Mouse (Mus musculus): ENCODE data around the gene Sh3bp5. TPM values are rescaled to one million over a fixed set of nuclear protein-coding genes. Genes with fewer than 3 reads are reported as not detected.

Gene Sh3bp5
- total RNA-seq, 2 experiments from 2014 or later, result 157 to 168 TPM

- DNase-seq, result no peak
Measured at GRCm38 (mm10) chr14:31408666-31409065, 27.2 kb downstream of the Sh3bp5 start.

- no peak for DNase-seq
Measured at GRCm38 (mm10) chr14:31407911-31408604, 27.8 kb downstream of the Sh3bp5 start.

DNA sequence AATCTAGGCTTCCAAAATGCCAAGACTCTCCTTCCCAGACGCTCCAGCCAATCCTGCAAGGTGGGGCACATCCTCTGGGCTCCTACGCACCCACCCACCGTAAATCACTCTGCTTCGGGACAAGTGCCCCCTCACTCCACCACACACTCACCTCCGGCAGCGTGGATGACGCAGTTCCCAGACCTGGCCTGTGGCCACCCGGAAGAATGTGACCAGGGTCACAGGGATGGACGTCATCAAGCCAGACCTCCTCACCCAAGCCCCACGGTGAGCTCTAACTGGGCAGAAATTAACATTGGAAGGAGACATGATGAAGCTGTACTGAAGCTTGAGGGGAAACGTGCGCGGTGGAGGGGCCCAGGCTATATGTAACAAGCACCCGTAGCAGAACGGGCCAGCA lies 28.7 kb downstream of the Sh3bp5 start:
- DNase-seq, result no peak

- no peak for DNase-seq
Measured at GRCm38 (mm10) chr14:31406154-31406810, 29.6 kb downstream of the Sh3bp5 start.

GRCm38 (mm10) chr14:31405652-31406051 lies 30.2 kb downstream of the Sh3bp5 start:
- no peak for DNase-seq

- DNase-seq, result no peak
Measured at GRCm38 (mm10) chr14:31404663-31405062, 31.2 kb downstream of the Sh3bp5 start.

- no peak for DNase-seq
Measured at GRCm38 (mm10) chr14:31403995-31404394, 31.9 kb downstream of the Sh3bp5 start.

- DNase-seq, result no peak
Measured at GRCm38 (mm10) chr14:31403556-31403955, 32.3 kb downstream of the Sh3bp5 start.

DNA sequence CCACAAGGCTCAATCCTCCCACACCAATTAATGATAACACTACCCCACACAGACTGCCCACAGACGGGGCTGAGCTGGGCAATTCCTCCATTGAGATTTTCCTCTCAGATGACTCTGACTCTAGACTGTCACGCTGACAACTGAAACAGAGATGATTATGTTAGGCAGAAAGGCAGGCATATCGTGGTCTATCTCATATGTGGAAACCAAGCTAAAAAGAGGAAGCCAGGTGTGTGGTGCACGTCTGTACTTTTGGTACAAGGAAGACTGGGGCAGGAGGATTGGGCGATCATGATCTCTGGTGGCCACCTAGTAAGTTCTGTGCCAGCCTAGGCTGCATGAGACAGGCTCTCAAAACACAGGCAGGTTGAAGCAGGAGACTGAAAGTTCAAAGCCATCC lies 33.2 kb downstream of the Sh3bp5 start:
- no peak for DNase-seq

DNA sequence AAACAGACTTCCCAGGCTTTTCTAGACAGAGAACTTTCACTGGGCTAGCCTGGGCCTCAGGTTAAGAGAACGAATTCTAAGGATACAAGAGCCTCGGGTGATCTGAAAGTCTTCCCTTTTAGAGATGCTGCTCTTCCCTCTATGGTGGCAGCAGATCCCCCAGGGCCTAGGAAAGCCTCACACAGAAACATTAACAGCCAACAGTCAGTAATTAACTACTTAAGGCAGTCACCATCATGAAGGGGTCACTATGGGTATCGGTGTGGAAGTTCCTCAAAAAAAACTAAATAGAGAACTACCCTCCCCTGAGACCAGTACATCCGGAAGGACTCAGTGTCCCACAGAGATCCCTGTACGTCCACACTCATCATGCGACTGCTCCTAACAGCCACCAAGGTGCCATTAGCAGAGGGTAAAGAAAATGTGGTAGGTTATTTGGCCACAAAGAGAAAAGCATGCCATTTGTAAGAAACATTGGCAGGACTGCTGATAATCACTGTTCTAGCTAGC lies 33.9 kb downstream of the Sh3bp5 start:
- DNase-seq, result no peak

DNA sequence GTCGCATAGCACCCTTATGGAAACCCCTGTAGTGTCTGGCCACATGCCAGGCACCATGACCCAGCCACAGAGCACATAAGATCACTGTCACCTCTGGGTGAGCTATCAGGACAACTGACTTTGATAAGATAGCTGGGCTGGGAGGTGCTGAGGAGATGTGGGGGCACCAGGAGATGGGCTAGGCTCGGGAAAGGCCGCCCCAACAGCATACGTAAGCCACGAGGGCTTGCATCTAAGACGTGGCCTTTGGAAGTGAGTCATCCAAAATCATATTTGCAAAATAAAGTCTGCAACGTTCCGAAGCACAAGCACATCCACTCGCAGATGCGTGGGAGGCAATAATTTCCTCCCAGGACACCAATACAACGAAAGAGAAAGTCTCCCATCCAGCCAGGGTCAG lies 35.0 kb downstream of the Sh3bp5 start:
- no peak for DNase-seq

DNA sequence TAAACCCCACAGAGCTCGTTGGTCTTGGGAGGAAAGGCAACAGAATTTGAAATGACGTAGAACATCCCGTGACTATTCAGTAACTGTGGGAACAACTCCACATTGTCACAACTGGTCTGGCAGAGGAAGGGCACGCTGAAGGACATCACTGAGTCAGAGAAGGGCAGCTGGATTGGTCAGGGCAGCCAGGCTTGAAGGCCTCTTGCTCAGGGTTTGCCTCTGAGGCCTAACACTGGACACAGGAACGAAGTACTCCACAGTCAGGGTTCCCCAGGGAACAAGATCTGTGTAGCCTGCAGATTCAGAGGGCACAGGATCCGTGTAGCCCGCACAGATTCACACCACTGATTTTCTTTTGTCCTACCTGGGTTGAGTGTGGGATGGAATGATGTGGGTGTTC lies 35.6 kb downstream of the Sh3bp5 start:
- DNase-seq, result no peak

- no peak for DNase-seq
Measured at GRCm38 (mm10) chr14:31399271-31399670, 36.6 kb downstream of the Sh3bp5 start.

GRCm38 (mm10) chr14:31398819-31399218 lies 37.1 kb downstream of the Sh3bp5 start:
- DNase-seq, result no peak

DNA sequence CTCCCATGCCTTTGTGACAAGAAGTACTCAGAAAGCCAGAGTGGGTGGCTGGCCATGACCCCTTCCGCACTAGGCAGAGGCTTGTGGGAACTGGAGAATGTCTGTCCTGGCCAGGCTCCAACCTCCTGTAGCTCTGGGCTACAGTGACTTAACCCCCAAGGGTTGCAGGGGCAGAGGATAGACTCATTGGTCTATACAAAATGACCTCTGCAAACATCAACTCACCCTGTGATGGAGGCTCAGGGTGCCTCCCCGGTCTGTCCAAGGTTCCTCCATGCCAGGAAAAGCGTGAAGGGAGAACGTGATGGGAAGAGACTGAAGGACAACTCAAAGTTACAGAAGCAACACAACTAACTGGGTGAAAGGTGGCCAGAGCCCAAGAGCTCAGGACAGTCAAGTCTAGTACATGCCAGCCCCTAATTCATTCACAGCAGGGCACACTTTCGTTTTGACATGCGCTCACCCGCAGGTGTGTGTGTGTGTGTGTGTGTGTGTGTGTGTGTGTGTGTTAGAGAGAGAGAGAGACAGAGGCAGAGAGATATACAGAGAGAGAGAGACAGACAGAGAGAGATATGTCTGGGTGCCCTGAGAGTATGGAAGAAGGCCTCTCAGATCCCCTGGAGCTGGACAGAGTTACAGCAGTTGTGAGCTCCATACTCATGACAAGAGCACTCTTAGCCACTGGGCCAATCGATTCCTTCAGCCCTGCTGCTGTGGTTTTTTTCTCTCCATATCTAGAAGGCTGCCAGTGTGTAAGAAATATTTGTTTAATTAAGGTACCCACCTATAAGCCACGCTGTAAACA lies 37.9 kb downstream of the Sh3bp5 start:
- DNase-seq, result no peak

DNA sequence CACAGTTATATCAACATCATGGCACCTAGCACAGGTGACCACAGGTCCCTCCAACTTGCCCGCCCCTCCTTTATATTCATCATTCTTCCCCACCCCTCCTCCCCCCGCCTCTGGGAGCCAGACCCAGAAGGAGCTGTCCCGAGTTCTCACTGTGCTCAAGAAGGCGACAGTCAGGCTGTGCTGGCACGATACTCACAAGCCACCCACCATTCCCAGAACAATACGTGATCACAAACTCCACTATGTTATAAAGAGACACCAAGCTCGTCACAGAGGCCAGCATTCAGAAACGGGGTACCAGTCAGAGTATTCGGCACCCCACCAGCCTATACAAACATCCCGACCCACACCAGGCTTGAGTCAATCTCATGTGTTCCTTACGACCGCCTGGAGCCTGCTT lies 38.5 kb downstream of the Sh3bp5 start:
- no peak for DNase-seq

DNA sequence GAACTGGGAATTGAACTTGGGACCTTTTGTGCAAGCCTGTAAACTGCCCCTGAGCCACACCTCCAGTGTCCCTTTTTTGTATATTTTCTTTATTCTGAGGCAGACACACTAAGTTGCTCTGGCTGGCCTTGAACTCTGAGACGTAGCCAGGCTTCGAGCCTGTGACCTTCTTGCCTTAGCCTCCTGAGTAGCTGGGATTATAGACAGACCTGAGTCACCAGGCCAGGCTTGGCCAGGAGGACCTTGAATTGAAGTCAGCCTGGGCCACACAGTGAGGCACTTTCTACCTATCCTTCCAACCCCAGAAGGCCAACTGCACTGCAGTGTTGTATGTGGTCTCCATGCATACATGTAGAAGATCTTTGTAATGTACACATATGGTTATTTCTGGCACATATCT lies 39.5 kb downstream of the Sh3bp5 start:
- no peak for DNase-seq

- DNase-seq, result no peak
Measured at GRCm38 (mm10) chr14:31395629-31396199, 40.2 kb downstream of the Sh3bp5 start.

DNA sequence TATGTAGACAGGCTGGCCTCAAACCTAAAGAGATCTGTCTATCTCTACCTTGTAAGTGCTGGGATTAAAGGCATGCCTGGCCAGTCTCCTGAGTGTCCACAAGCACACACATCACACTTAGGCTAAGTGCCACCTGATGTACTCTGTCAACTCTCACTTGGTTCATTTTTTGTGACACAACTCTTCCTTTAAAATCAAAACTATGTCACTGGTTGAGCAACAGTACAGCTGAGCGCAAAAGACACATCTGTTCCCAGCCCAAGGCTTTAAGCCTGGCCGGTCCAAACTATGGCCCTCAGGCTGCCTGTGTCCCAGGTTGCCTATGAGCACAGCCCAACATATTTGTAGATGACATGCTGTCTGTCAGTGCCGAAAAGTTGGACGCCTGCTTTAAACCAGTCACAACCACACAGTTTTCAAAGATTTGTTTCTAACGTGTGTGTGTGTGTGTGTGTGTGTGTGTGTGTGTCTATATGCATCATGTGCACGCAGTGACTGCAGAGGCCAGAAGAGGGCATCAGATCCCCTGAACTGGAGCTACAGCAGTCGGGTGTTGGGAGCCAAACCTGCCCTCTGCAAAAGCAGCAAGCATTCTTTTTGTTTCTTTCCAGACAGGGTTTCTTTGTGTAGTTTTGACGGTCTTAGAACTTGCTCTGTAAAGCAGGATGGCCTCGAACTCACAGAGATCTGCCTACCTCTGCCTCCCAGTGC lies 40.9 kb downstream of the Sh3bp5 start:
- DNase-seq, result no peak

DNA sequence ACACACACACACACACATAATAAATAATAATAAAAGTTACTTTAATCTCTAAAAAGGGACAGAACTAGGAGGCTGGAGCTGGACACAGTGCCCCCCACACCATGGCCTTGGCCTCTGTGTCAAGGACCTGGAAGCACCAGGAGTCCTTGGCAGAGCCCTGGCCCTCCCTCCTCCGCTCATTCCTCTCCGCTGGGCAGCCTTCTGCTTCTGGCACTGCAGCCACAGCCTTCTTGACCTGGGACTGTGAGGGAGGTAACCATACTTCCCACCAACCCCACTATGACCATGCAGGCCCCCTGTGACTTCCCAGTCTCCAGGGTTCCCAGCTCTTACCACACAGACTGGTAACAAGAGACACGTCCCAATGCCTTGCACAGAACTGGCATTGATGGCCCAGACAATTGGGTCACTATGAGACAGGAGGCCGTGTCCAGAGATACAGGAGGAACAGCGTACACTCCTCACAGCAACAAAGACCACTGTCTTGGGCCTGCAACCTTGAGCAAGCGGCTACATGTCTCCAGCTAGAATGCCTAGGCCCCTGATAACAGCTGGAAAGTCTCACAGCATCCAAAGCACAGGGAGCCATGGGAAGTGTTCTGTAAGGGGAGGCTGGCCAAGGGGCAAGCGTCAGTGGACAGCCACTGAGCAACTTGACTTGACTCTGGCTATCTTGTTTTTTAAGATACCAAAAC lies 41.8 kb downstream of the Sh3bp5 start:
- no peak for DNase-seq

DNA sequence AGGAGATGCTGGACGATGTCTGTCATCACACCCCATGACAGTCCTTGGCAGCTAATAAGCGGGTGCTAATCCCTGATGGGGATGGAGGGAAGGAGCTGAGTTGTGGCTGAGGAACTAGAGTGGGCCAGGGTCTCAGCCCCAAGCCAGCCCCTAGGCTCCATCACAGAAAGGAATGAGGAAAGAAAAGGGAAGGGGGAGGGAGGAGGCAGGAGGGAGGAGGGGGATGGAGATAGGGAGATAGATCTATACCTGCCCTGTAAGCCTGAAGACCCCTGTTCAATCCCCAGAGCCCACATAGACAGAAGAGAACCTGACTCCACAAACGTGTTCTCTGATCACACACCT lies 42.4 kb downstream of the Sh3bp5 start:
- DNase-seq, result no peak

All from layer of hippocampus, postnatal 36 days (tissue).